Mouse (Mus musculus): ENCODE results near the gene Tceanc. TPM values are rescaled to one million over a fixed set of nuclear protein-coding genes. Genes with fewer than 3 reads are reported as not detected.

Gene Tceanc
- total RNA-seq (2023): 6.0 to 9.2 TPM (median 7.5 TPM) in 4 replicates

GRCm38 (mm10) chrX:166518345-166518744, at the start of gene Tceanc:
Tceanc (minus strand) TSS chrX:166518567.

GRCm38 (mm10) chrX:166479365-166479983, 38.9 kb downstream of the Tceanc start, which contains the start of gene Rab9:
Rab9 (minus strand) TSS chrX:166479867.

Other genes starting within 250 kb of the Tceanc start
- gene Trappc2, start 78.0 kb downstream of the Tceanc start, total RNA-seq (2023): 7.1 to 8.7 TPM (median 8.3 TPM) in 4 replicates
- 14.1 to 15.6 TPM (median 14.3 TPM) in 4 replicates for gene Ofd1, start 77.9 kb downstream of the Tceanc start, total RNA-seq (2023)
- gene Rab9, start 38.7 kb downstream of the Tceanc start, total RNA-seq (2023): 26.7 to 31.4 TPM (median 29.5 TPM) in 4 replicates
- 0.69 to 1.1 TPM (median 0.83 TPM) in 4 replicates for gene Egfl6, start 67.2 kb upstream of the Tceanc start, total RNA-seq (2023)